Mouse (Mus musculus) urinary bladder, postnatal 14 days (tissue): Measurements from ENCODE around the gene Caskin1.
A peak's percentile ranks its signal among the peaks of the same experiment; 100 is the strongest.

Experiments used
- DNase-seq: peaks from one replicate; pipeline ENCODE4 v3.0.0; 2021; ENCODE audit warnings: low spot score

The Caskin1 gene

DNA sequence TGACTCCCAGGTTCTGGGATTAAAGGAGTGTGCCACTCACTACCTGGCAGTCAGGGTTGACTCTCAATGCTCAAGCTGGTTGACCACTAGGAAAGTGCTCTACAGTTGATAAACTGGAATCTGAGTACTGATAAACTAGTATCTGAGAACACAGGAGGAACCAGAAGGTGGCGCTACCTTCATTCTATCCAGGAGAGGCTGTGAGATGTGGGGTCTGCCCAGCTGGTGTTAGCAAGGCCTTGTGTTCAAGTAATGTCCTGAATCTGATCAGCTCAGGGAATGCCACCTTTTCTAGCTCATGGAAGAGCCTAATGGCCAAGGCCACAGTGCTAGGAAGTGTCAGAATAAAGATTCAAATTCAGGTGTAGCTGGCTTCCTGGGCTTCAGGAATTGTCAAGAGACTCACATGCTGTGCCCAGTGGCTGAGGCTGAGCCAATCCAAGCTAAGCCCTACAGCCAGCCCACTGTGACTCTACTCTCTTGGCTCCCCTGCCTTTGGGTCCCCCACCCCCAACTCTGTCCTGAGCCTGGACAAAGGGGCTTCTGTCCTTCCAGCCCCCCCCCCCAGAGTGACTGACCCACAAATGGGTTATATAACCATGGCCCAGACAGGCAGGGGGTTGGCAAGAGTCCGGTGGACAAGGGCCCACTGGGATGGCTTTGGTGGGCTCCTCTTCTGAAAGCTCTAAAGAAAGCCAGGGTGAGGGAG, 6.4 kb downstream of the Caskin1 start:
- DNase-seq: peak; percentile 55

DNA sequence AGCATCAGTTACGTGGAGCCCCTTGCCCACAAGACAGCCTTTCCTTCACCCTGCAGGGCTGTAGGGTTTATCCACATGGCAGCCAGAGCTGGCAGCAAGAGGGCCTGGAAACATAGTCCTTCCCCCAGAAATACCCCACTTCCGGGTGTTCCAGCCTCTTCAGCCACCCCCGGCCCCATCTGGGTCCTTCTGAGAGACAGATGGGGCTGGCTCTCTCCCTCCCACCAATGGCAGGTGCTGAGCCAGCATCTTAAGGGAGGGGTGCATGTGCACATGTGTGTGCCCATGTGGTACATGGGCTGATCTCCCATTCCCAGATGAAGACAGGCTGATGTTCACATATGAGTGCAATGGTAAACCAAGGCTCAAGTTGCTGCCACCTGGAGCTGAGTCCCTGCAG, 7.0 kb downstream of the Caskin1 start:
- DNase-seq: no peak

DNA sequence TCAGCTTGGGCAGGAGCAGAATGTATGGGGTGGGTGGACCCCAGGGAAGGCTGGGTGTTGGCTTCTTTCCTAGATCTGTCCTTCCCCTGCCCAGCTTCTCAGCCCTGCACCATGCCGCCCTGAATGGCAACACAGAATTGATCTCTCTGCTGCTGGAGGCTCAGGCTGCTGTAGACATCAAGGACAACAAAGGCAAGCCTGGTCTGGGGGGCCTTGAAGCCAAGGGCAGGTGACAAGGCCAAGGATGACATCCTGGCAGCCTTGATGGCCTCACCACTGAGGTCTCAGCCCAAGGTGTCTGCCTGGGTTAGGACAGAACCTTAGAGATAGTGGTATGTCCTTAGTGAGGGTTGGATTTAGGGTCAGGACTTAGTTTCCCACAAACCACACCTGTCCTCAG, 7.6 kb downstream of the Caskin1 start:
- no peak for DNase-seq

DNA sequence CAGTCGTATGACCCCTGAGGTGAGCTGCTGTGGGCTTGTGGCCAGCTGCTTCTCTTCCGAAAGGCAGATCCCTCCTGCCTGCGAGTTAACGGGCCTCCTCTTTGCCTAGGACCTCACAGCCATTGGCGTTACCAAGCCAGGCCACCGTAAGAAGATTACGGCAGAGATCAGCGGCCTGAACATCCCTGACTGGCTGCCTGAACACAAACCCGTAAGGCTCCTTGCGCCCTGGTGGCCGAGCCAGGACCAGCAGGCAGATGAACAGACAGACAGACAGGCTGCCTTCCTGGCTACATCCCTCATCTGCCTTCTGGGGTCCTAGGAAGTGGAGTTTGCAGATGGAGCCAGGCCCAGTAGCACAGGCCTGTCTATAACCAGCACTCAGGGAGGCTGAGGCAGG, 13.8 kb downstream of the Caskin1 start:
- no peak for DNase-seq

DNA sequence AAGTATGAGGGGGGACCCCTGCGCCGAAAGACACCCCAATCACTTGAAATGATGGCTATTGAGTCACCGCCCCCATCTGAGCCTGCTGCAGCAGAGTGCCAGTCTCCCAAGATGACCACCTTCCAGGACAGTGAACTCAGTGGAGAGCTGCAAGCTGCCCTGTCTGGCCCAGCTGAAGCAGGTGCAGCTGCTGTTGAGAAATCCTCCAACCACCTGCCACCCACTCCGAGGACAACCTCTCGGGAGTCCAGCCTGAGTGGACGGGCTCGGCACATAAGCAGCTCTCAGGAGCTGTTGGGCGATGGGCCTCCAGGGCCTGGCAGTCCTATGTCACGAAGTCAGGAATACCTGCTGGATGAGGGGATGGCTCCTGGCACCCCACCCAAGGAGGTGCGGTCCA, 15.7 kb downstream of the Caskin1 start:
- no peak for DNase-seq

DNA sequence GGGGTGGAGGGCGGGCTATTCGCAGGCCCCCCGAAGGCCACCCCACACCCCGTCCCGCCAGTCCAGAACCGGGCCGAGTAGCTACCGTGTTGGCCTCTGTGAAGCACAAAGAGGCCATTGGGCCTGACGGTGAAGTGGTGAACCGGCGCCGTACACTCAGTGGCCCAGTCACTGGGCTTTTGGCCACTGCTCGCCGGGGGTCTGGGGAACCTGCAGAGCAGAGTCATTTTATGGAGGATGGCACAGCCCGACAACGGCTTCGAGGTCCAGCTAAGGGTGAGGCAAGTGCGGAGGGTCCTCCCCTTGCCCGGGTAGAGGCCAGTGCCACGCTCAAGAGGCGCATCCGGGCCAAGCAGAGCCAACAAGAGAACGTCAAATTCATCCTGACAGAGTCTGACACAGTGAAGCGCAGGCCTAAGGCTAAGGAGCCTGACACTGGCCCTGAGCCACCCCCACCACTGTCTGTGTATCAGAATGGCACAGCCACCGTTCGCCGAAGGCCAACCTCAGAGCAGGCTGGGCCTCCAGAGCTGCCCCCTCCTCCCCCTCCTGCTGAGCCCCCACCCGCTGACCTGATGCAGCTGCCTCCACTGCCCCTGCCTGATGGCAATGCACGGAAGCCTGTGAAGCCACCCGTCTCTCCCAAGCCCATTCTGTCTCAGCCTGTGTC, 17.0 kb downstream of the Caskin1 start:
- DNase-seq: no peak

DNA sequence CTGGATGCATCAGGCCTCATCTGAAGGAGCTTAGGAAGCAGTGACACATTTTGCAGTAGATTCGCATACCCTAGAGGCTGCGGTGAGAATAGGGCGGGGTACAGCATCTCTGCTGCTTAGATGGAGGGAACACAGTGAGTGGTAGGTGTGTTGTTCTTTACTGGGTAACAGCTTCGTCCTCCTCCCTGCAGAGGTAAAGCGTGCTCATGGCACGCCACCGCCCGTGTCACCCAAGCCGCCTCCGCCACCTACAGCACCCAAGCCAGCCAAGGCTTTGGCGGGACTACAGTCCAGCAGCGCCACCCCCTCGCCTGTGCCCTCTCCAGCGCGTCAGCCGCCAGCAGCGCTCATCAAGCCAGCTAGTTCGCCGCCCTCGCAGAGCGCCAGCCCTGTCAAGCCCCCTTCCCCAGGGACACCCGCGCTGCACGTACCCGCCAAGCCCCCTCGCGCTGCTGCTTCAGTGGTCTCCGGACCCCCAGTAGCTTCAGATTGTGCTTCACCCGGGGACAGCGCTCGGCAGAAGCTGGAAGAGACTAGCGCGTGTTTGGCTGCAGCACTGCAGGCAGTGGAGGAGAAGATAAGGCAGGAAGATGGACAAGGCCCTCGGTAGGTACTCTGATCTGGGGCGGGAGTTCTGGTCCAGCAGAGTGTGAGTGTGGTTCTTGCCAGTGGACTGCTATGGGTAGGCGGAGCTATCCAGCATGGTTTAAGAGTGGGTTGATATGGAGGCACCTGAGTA, 18.1 kb downstream of the Caskin1 start:
- DNase-seq: no peak

DNA sequence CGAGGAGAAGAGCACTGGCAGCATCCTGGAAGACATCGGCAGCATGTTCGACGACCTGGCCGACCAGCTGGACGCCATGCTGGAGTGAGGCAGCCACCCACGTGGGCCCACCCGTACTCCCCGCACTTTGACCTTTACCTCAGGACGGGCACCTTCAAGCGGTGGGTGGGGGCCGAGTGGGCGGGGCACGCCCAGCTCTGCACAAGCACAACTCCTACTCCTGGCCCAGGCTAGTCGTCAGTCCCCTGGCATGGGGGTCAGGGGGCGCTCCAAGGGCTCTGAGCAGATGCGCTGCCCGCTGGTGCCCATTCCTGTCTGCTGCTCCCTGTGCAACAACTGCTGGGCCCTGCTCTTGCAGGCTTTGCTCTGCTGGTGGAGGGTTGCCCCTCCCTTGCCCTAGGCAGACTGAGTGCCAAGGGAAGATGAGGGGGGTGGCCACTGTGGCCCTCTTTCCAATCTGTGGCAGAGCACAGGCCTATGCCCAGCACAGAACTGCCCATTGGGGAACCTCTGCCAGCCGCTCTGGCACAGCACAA, 18.8 kb downstream of the Caskin1 start:
- DNase-seq: no peak

DNA sequence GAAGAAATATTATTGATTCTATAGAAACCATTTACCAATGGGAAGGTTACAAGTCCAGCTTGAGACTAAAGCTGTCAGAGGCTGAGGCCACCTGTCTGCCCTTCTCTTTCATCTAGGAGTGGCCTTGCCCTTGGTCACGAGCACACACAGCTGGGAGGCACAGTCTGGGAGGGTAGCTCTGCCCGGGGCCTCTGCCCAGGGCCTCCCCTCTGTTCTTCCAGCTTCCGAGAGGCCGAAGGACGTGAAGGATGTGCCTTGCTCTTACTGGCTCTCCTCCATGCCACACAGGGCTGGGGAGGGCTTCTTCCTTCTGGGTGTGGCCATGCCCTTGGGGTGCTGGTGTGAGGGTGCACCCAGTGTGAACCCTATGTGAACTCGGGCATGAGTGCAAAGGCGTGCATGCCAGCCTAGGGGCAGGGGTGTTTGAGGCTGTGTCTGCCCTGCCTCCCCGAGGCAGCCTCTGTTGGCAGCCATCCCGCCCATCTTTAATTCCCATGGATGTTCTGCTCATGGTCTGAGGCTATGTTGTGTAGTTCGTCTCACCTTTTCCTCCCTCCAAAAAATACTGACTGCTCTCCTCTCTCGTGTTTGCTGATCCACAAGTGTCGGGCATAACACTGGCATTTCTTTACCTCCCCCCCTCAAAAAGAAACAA, 19.5 kb downstream of the Caskin1 start:
- DNase-seq: no peak

DNA sequence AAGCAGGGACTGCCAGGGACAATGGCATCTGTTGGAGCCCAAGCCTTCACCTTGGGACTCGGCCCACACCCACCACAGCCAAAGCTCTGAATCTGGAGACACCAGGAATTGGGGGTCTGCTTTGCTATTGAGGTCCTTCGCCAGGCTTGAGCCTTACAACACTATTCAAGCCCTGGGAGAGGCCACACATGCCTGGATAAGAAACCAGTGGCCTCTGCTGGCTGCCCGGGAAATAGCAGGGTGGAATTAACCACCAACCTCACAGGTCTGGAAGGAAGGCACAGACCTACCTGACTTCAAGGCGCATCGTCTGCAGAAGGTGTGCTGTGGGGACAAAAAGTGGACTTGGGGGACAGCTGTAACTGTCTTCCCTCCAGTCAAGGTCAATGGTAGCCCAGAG, 25.2 kb downstream of the Caskin1 start:
- DNase-seq: peak; percentile 52

DNA sequence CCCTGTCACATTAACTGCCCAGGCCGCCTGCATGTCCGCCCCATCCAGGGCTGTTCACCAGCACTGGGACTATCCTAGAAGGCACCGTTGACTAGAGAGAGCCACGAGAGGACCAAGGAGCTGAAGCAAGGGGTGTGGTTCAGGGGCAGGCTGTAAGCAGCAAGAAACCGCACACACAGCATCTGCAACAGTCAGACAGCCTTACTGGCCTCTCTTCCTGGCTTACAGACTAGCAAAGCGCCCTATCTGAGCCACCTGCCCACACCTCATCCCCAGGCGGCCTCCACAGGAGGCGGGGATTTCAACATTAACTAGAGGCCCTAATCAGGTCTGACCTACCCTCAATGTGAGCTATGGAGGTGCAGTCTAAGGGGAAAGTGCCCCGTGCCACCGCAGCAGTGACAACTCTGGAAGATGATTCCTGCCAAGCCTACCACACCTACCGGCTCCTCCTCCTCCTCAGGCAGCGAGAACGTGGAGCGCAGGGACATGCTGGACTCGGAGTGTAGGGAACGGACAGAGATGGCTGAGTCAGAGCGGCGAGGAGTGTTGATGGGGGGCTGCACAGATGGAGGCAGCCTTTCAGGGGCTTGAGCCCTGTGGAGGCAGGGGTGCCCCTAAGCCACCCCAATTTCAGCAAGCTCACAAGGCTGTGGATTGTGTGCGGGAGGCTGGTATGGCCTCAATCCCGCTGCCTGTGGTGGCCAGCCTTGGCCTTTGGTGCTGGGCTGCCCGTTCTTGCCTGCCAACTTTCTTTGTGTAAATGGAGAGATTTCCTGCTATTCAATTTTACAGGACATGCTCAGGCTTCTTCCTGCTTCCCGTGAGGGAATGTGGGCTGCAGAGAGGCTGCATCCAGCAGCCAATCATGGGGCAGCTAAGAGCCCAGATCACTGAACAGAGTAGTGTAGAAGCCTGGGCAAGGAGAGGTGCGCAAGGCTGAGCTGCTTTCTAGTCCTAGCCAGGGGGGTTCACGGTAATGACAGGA, 26.2 kb downstream of the Caskin1 start:
- DNase-seq: no peak

DNA sequence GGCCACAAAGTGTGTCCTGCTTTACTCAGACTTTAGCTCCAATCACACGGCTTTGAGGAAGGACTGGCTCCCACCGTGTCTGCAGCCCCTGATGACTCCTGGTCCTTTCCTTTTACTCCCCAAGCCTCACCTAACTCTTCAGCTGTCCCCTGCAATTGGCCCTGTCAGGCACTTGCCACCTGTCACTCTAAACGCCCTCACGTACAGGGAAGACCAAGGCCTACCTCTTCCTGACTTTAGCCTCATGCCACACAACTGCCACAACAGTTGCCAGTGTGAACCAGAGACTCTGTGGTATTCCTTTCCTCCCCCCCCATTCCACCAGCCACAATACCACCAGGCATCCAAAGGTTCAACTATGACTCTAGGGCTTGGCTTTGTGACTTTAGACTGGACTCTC, 32.0 kb downstream of the Caskin1 start:
- no peak for DNase-seq

DNA sequence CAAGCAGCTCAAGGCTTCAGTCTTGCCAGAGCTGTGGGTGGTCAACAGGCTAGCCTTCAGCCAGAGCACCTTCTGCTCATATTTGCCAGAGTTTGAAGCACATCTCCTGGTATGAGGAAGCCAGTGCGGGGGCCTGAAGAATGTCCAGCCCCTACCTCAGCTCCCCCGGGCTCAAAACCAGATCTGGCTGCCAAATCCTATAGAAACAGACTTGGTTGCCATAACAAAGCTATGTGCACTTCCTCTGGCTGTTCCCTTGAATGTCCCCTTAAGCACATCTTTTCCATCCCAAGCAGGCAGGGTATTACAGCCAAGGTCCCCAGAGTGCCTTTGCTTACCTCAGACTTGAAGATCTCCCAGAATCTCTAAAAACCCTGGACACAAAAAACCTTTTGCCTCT, 36.3 kb downstream of the Caskin1 start:
- DNase-seq: no peak

DNA sequence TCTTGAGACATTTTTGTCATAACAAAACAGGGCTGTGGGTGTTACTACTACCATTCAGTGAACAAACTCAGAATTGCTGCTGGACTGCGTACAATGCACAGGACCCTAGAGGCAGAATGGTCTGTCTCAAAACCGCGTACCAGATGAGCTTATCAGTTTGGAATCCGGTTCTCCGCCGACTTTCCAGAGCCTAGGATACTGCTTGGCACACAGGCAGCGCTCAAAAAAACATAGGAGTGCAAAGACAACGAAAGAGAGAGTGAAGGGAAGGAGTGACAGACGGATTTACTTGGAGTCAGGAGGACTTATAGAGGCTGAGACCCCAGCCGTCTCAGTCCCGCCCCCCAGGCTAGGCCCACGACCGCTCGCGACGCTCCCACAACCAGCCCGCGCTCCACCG, 38.9 kb downstream of the Caskin1 start:
- DNase-seq: no peak

DNA sequence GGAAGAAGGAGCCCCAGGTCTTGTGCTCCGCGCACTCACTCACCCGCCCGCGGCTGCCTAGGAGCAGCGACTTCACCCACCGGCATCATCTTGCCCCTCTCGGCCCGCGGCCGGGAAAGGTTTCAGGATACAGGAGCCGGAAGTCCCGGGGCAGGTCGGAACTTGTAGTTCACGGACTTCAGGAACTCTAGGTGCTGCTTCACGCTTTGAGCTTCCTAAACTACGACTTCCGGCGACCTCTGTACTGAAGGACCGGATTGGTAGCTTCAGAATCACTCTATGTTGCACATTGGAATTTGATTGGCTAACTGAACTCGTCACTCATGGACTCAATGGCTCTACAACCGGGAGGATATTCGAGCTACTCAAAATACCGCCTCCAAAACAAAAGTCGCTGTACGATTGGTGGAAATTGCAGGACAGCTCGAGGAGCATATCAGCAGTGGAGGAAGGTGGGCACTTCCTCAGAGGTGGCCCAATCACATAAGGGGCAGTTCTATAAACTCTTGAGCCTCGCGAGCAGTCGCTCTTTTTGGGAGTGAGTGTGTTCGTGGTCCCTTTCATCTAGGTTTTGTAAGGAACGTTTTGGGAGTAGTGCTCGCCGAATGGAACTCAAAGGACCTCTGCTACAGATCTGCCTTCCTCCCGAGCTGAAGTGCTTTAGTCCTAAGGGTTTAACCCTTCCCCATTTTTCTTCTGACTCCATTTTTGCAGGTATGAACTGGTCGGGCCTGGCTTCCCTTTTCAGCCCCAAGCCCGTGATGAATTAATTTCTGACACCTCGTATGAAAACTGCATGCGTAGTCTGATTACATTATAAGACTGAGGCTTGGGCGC, 39.5 kb downstream of the Caskin1 start, which contains the start of gene Traf7:
Gene Traf7 (minus strand): TSS at position 216 of the 837 bp plus-strand sequence.
- peak; percentile 92 for DNase-seq

DNA sequence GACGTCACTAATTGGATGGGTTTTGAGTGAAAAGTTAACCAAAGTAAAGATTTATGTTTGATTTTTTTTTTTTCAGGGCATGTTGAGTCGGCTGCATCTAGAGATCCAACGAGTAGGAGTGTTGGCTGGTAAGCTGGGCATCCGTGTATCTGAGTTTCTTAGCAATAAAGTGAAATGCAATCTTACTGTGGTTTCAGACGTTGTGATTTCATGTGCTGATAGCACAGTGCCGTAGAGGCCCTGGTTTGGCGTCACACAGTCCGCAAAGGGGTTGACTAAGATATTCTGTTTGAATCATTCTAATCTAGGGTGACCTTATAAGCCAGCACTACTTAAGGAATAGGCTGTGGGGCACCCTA, 40.1 kb downstream of the Caskin1 start:
- DNase-seq: no peak

DNA sequence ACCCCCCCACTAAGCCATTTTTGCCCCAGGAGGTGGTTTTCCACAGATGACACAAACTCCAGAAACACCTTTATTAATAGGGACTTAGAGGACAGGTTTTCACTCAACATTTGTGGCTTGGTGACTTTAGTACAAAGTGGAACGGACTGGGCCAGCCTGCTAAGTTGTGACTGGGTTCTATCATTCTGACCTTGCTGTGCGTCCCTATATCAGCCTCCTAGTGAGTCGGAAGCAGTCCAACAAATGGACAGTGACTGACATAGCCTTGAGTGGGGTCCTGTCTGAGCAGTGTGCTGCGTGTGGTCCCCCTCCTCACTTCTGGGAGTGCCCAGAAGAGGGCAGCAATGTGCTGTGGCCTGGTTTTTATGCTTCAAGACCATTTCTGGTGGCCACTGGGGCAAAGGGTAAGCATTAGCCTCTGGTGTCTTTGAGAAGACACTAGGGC, 40.6 kb downstream of the Caskin1 start:
- DNase-seq: peak; percentile 42

DNA sequence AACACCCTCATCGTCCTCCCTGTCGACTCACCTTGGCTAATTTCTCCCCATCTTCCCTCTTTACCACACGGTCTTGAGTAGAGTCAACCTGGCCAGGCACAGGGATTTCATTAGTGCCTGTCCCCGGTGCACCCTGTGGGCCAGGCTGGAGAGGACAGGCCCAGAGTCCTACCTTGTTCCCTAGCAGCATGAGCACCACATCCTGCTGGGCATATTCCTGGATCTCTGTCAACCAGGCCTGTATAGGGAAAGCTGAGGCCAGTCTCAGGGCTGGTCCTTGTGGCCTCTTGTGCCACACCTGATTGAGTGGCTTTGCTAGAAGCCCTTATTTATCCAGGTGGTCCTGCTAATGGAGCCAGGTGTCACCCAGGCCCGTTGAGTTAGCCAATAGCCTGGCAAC, 41.5 kb downstream of the Caskin1 start:
- no peak for DNase-seq

DNA sequence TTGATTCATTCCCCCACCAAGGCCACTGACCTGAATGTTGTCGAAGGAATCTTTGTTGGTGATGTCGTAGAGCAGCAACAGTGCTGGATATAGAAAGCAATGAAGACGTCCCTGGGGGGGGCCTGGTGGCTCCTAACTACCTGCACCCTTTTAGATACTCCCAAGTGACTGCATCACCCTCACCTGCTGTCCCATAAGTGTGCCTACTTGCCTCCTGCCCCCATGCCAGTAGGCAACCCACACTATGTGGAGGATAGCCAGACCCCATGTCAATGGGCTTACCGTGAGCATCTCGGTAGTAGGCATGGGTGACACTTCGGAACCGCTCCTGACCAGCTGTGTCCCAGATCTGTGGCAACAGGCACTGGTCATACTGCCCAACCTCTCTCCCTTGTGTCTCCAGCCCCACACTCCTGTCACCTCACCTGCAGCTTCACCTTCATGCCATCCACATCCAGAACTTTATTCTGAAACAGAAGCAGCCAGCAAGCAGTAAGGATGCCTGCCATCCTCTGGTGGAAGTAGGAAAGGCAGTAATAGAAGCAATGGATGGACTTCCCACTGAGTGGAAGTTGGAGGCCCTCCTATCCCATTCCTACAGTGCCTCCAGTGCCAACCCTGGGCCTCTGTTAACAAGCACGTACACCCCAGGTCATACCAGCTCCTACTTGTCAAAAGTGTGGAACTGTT, 42.1 kb downstream of the Caskin1 start:
- DNase-seq: no peak

DNA sequence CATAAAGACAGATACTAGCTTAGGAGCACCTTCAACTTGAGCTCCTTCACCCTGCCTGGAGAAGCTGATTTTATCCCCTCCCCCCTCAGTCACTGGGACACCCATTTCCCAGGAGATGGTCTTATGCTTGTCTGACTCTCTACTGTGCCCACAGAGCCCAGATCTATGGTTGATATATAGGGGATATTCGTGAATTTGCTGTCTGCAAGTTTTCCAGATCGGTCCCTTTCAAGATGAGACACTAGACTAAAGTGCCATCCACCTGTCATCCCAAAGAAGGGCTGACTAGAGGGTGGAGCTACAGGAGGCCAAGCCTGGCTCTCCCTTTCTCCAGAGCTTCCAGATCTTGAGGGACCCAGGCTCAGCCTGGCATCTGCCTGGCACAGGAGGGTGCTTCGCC, 42.7 kb downstream of the Caskin1 start:
- no peak for DNase-seq
